Mouse (Mus musculus) kidney, embryonic 16.5 days (tissue): Measurements from ENCODE around the gene Sdk2. TPM values are rescaled to one million over a fixed set of nuclear protein-coding genes. Genes with fewer than 3 reads are reported as not detected.

Experiments
- ATAC-seq: fragments of 200-750 bp; cut with Nextera tagmentation; 2 replicates; pipeline ENCODE4 v1.8.0; 2017; ENCODE audit warnings: moderate TSS enrichment; ENCODE audit not compliant: low FRiP score, low TSS enrichment
- H3K27ac ChIP-seq: fragments of 300-500 bp; sonication (generic); 2 replicates; pipeline ENCODE4 v1.5.1; 2014; ENCODE audit warnings: low read length
- H3K27me3 ChIP-seq: fragments of 300-500 bp; sonication (generic); 2 replicates; pipeline ENCODE4 v1.6.1; 2014; ENCODE audit warnings: low read length, control low read depth, mixed read lengths; ENCODE audit not compliant: insufficient read depth
- H3K36me3 ChIP-seq: fragments of 300-500 bp; sonication (generic); 2 replicates; pipeline ENCODE4 v1.6.1; 2014; ENCODE audit warnings: low read length, control low read depth, mixed read lengths; ENCODE audit not compliant: insufficient read depth
- H3K4me1 ChIP-seq: fragments of 300-500 bp; sonication (generic); 2 replicates; pipeline ENCODE4 v1.6.1; 2014; ENCODE audit warnings: low read length, control low read depth, mixed read lengths; ENCODE audit not compliant: insufficient read depth
- H3K4me2 ChIP-seq: fragments of 300-500 bp; sonication (generic); replicated peaks from 2 replicates; pipeline ENCODE4 v1.6.1; 2014; ENCODE audit warnings: low read depth, low read length
- H3K4me3 ChIP-seq: fragments of 300-500 bp; sonication (generic); 2 replicates; pipeline ENCODE4 v1.5.1; 2014; ENCODE audit warnings: mild to moderate bottlenecking, low read length
- H3K9ac ChIP-seq: fragments of 300-500 bp; sonication (generic); replicated peaks from 2 replicates; pipeline ENCODE4 v1.6.1; 2014; ENCODE audit warnings: low read length
- H3K9me3 ChIP-seq: fragments of 300-500 bp; sonication (generic); 2 replicates; pipeline ENCODE4 v1.6.1; 2016; ENCODE audit warnings: low read length, control low read depth
- WGBS: fragments of 180-500 bp; shearing (Covaris S2); extraction: QIAGEN DNeasy Blood & Tissue Kit; methylation state at CpG from one replicate; pipeline ENCODE4 v1.1.7; 2014; 5-methylcytosine and 5-hydroxymethylcytosine counted together
- polyA plus RNA-seq: library from polyadenylated mRNA; unstranded; fragments of >200 nt; fragmentation: Nextera tagmentation; extraction: Ambion mirVana; gene quantifications from 2 replicates; pipeline ENCODE4 v1.2.1, GENCODE M21; 2015

Sdk2 gene
- polyA plus RNA-seq, 1 experiment from 2014 or later, result 2.8 TPM

DNA sequence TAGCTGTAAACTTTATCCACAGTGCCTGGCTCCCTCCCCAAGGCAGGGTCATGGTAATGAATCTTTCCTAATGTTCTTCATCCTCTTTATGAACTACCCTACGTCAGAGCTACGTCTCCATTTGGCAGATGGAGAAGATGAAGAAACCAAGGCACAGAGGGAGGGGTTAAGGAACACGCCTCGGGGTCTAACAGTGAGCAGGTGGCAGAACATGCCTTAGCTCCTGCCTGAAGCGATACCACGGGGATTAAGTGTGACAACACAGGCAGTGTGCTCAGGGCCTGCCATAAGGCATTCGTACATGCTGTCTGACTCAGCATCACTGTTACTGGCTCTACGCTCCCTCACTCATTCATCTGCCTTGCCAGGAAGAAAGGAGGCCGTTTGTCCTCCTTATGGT is 138.6 kb downstream of the Sdk2 start:
- Histone ChIP-seq H3K27me3 (no peaks in the 10 kb centered on the region), H3K27ac (no peak overlapping the region), H3K9me3 (no peaks in the 10 kb centered on the region), H3K36me3 (no peaks in the 10 kb centered on the region), H3K4me2 (no peak overlapping the region), H3K4me1 (no peaks in the 10 kb centered on the region), H3K9ac (no peak overlapping the region), H3K4me3 (no peak overlapping the region)
- no peak for ATAC-seq
- WGBS, result 66% methylated on average over 9 of the region's 9 CpGs

DNA sequence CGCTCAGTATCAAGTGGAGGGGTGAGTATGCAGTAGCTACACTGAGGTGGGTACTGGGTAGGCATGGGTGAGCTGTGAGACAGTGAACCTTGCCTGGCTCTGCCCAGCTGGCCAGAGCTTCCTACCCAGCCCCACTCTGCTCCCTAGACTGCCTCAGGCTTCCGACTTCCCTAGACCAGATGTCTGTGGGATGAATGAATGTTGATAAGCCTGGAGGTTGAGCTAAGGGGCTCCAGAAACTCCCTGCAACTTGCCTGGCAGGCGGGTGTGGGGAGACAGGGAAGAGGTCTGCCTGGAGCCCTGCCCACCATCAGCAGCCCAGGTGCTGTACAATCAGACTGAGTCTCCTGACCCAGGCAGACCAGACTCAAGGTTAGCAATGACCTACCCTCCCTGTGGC is 139.0 kb downstream of the Sdk2 start:
- Histone ChIP-seq H3K36me3 (no peaks in the 10 kb centered on the region), H3K9me3 (no peaks in the 10 kb centered on the region), H3K4me3 (no peak overlapping the region), H3K27ac (no peak overlapping the region), H3K4me1 (no peaks in the 10 kb centered on the region), H3K4me2 (no peak overlapping the region), H3K9ac (no peak overlapping the region), H3K27me3 (no peaks in the 10 kb centered on the region)
- WGBS, result 77% methylated on average over 3 of the region's 3 CpGs
- ATAC-seq, result no peak

DNA sequence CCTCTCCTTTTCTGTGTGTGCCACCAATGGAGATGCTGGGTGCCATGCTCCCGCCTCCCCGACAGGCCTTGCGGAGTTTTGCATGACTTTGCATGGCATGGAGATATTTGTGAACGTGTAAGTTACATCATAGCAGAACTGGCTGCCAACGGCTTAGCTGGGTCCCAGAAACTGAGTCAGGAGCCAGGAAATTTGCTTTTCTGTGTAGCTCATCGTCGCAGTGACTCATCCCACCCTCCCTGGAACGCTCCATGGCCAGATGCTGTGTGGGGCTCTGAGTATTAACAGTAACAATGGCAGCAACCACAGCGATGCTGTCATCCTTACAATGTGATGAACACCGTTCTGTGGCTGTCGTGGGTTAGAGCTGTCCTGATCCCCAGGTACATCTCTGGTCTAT is 139.6 kb downstream of the Sdk2 start:
- H3K9ac ChIP-seq, result no peak overlapping the region
- H3K4me1 ChIP-seq, result no peaks in the 10 kb centered on the region
- no peak for ATAC-seq
- no peak overlapping the region for H3K4me3 ChIP-seq
- no peaks in the 10 kb centered on the region for H3K9me3 ChIP-seq
- 88% methylated on average over 11 of the region's 11 CpGs for WGBS
- H3K4me2 ChIP-seq, result no peak overlapping the region
- no peak overlapping the region for H3K27ac ChIP-seq
- H3K27me3 ChIP-seq, result no peaks in the 10 kb centered on the region
- H3K36me3 ChIP-seq, result no peaks in the 10 kb centered on the region

DNA sequence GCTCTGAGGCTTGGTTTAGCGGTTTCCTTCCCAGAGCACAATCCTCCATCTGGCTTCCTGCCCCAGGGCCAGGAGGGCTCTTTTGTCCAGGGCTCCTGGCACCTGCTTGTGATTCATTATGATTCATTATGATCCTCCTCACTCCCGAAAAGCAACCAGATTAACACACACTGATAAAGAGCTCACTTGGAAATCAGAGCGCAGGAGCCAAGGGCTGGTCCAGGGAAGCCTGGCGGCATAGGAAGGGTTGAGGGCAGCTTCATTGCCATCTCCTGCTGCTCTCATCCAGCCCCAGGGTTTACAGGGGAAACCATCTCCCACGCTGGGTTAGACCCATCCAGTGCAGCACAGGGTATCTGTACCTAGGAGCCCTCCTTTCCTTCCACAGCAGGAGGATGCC is 143.7 kb downstream of the Sdk2 start:
- H3K9ac ChIP-seq, result no peak overlapping the region
- no peak overlapping the region for H3K27ac ChIP-seq
- H3K27me3 ChIP-seq, result no peaks in the 10 kb centered on the region
- no peak overlapping the region for H3K4me2 ChIP-seq
- no peak for ATAC-seq
- H3K9me3 ChIP-seq, result no peaks in the 10 kb centered on the region
- H3K36me3 ChIP-seq, result no peaks in the 10 kb centered on the region
- no peaks in the 10 kb centered on the region for H3K4me1 ChIP-seq
- WGBS, result 59% methylated on average over 5 of the region's 5 CpGs
- no peak overlapping the region for H3K4me3 ChIP-seq

DNA sequence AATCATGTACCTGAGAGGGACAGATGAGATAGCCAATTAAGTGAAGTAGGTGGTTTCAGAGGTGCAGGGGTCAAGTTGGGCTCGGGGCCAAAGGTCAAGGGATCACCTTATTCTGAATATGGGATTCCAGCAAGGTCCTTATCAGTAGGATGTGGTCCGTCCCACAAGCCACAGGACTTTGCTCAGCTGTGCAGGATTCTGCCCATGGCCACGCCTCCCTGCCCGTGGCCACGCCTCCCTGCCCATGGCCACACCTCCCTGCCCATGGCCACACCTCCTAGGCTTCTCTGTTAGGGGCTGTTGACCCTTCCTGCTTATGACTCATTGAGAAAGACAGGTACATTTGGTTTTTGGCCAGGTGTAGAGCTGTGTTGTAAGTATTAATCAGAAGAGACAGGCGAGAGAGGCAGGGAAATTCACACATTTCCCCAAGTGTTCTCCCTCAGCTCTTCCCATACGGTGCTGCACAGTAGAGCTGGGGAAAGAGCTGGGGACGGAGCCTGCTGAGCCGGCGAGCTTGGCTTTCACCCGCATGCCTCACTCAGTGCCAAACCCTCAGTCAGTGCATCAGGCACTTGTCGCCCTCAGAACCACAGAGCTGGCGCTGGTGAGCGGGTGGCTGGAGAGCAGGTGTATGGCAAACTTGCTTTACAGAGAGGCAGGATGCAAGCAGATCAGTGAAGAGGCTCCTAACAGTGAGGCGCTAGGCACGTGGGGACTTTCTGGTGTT is 163.6 kb downstream of the Sdk2 start:
- Histone ChIP-seq H3K9ac (no peak overlapping the region), H3K36me3 (no peaks in the 10 kb centered on the region), H3K27ac (no peak overlapping the region), H3K9me3 (no peaks in the 10 kb centered on the region), H3K4me1 (no peaks in the 10 kb centered on the region), H3K4me2 (no peak overlapping the region), H3K27me3 (no peaks in the 10 kb centered on the region), H3K4me3 (no peak overlapping the region)
- 78% methylated on average over 16 of the region's 16 CpGs for WGBS
- no peak for ATAC-seq

DNA sequence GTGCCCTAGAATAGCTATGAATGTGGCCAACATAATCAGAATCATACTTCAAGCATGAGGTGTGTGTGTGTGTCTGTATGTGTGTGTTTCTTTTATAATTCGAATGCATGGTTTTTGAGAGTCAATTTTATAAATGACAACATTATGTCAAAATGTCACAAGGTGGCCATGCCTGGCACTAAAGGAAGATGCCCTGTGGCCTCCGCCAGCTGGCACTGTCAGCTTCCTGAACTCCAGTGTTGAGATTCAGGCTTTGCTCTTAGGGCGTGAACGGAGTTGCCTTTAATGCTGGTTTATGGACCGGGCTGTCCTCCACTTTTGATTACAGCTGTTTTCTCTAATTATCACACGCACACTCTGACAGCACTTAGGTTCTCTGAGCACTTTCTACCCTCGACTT is 164.9 kb downstream of the Sdk2 start:
- WGBS, result 50% methylated on average over 7 of the region's 7 CpGs
- H3K4me3 ChIP-seq, result no peak overlapping the region
- no peak overlapping the region for H3K4me2 ChIP-seq
- H3K36me3 ChIP-seq, result no peaks in the 10 kb centered on the region
- H3K27me3 ChIP-seq, result no peaks in the 10 kb centered on the region
- no peak overlapping the region for H3K27ac ChIP-seq
- no peak overlapping the region for H3K9ac ChIP-seq
- H3K4me1 ChIP-seq, result no peaks in the 10 kb centered on the region
- no peaks in the 10 kb centered on the region for H3K9me3 ChIP-seq
- no peak for ATAC-seq

DNA sequence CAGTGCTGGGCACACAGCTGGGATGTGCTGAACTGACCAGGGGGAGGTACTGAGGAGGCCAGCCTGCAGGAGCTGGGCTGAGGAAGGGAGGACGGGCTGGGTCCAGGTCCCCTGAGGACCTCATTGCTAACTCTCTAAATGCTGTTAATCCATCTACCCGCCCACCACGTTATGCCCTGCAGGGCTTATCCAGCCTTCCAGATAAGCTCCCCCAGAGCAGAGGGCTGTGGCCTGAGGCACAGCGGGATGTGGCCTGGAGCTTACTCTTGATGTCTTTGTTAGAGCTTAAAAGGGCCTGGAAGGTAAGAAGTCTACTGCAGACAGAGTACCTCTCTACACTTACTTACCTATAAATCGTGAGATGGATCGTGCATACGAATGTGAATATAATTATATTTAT is 168.2 kb downstream of the Sdk2 start:
- Histone ChIP-seq H3K27ac (no peak overlapping the region), H3K4me2 (no peak overlapping the region), H3K9ac (no peak overlapping the region), H3K4me1 (no peaks in the 10 kb centered on the region), H3K27me3 (no peaks in the 10 kb centered on the region), H3K4me3 (no peak overlapping the region), H3K9me3 (no peaks in the 10 kb centered on the region), H3K36me3 (no peaks in the 10 kb centered on the region)
- no peak for ATAC-seq
- 66% methylated on average over 7 of the region's 7 CpGs for WGBS

DNA sequence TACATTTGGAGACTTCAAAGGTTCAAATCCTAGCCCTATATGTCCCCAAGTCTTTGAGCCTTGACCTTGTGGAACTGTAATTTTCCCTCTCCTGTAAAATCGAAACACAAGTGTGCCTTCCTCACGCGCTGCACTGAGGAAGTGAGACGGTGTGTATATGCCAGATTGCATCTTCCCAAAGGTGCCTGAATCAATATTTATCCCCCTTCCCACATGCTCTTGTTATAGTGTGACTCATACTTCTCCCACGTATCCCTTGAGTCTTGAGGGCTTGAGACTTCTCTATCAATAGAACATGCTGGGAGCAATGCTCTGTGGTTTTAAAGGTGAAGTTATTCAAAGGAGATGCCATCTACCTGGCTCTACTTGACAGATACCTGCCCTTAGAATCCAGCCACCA is 170.8 kb downstream of the Sdk2 start:
- Histone ChIP-seq H3K4me3 (no peak overlapping the region), H3K27me3 (no peaks in the 10 kb centered on the region), H3K36me3 (no peaks in the 10 kb centered on the region), H3K4me1 (no peaks in the 10 kb centered on the region), H3K27ac (no peak overlapping the region), H3K9ac (no peak overlapping the region), H3K9me3 (no peaks in the 10 kb centered on the region), H3K4me2 (no peak overlapping the region)
- 78% methylated on average over 5 of the region's 5 CpGs for WGBS
- ATAC-seq, result no peak

DNA sequence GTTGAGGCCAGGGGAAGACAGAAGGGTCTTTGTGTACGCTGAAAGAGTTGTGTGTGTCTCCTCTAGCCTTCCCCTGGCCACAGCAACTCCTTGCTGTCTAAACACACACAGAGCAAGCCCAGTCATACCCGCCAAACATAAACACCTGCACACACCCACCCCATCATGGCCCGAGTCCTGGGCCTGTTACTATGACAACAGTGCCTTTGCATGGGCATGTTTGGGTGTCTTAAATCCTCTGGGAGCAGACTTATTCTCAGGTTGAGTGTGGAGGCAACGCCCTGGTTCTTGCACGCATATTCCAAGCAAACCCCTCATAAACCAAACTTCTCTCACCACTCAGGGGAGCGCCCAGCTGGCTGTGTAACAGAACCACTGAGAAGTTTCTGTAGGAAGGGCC is 173.9 kb downstream of the Sdk2 start:
- H3K4me1 ChIP-seq, result no peaks in the 10 kb centered on the region
- no peak overlapping the region for H3K9ac ChIP-seq
- ATAC-seq, result no peak
- no peaks in the 10 kb centered on the region for H3K36me3 ChIP-seq
- H3K4me3 ChIP-seq, result no peak overlapping the region
- no peaks in the 10 kb centered on the region for H3K27me3 ChIP-seq
- no peak overlapping the region for H3K4me2 ChIP-seq
- no peak overlapping the region for H3K27ac ChIP-seq
- no peaks in the 10 kb centered on the region for H3K9me3 ChIP-seq
- 73% methylated on average over 6 of the region's 6 CpGs for WGBS

DNA sequence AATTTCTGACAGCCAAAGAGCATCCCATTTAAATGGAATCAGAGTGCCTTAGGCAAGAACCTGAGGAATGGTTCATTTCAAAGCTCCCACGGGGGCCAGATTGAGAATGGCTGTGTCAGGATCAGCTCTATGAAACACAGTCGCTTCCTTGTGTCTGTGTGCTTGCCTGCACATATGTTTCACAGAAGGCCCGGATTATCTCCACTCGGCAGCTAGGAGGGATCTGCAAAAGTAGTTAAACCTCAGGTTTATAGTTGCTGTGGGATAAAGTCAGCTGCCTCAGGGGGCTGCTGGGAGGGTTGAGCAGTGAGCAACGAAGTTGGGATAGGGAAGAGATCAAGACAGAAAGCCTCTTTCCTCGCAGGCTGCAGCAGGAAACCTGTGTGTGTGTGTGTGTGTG is 174.8 kb downstream of the Sdk2 start:
- Histone ChIP-seq H3K27ac (no peak overlapping the region), H3K27me3 (no peaks in the 10 kb centered on the region), H3K4me1 (no peaks in the 10 kb centered on the region), H3K36me3 (no peaks in the 10 kb centered on the region), H3K4me2 (no peak overlapping the region), H3K4me3 (no peak overlapping the region), H3K9ac (no peak overlapping the region), H3K9me3 (no peaks in the 10 kb centered on the region)
- WGBS, result 64% methylated on average over 6 of the region's 6 CpGs
- ATAC-seq, result no peak
